Mouse (Mus musculus): ENCODE measurements at regions not wholly inside any gene's neighbourhood (a gene's known extent, or its start where the extent isn't known, plus 50 kb on each side); places are given as distances from the start of the nearest gene placed in this dataset.

GRCm38 (mm10) chr13:43724161-43724560 lies 60.4 kb upstream of the Cd83 start:
- no peak for DNase-seq (ENCODE audit: low spot score)

GRCm38 (mm10) chr13:43725698-43726097 lies 58.9 kb upstream of the Cd83 start:
- peak; percentile 61 for DNase-seq (ENCODE audit: low spot score)

GRCm38 (mm10) chr13:43726895-43727341 lies 57.7 kb upstream of the Cd83 start:
- no peak for DNase-seq (ENCODE audit: low spot score)

GRCm38 (mm10) chr13:43729617-43730016 lies 55.0 kb upstream of the Cd83 start:
- no peak for DNase-seq (ENCODE audit: low spot score)

- DNase-seq (ENCODE audit: low spot score) = no peak
Observed at GRCm38 (mm10) chr13:43733061-43733460, 51.5 kb upstream of the Cd83 start.

- DNase-seq (ENCODE audit: low spot score) = peak; percentile 22
Observed at GRCm38 (mm10) chr13:43734641-43735040, 49.9 kb upstream of the Cd83 start.

All from layer of hippocampus, adult 9-10 months (tissue).